In genomic region chr2:32714987-32715425, GRCm38 (mm10) we compare ENCODE assay signal across 7 mouse cellular contexts. TPM values are rescaled to one million over a fixed set of nuclear protein-coding genes. Genes with fewer than 3 reads are reported as not detected.
DNase-seq lines count a peak whose midpoint lies in the region; TF ChIP-seq lines count a peak whose summit lies in the region.

No protein-coding gene starts in this region.

- no peaks in the 10 kb centered on the region; the same call in 1 of the 2 replicates for H3K27me3 ChIP-seq in limb, embryonic 10.5 days (ENCODE audit: low read depth, poor library complexity, severe bottlenecking)

- peak; percentile 35 for DNase-seq in thymus, postnatal 25 days
- no peak for DNase-seq in thymus, postnatal 10 days (ENCODE audit: low spot score in 2 of 2)
- DNase-seq in limb, embryonic 10.5 days (ENCODE audit: low spot score): no peak
- peak; percentile 75 for DNase-seq in naive thymus-derived CD4-positive, alpha-beta T cell, adult 2 months (ENCODE audit: low read depth)
- DNase-seq in frontal cortex, adult 2 months (ENCODE audit: extremely low spot score in 1 of 2, low spot score in 1 of 2): no peak
- DNase-seq in left cerebral cortex, adult 8-10 months (ENCODE audit: low spot score in 2 of 2): no peak

- H3K27ac ChIP-seq in embryonic fibroblast, embryonic 13.5 days (ENCODE audit: insufficient read depth, low read length): peak overlapping the region; percentile 41
- peak overlapping the region; percentile 69 for H3K27ac ChIP-seq in limb, embryonic 10.5 days

- H3K9me3 ChIP-seq in limb, embryonic 10.5 days (replicated peaks): no peaks in the 10 kb centered on the region

- 58% methylated on average over 4 of the region's 4 CpGs for WGBS in limb, embryonic 10.5 days

- peaks cover 17% of the 10 kb centered on the region; the same call in 1 of the 2 replicates for H3K4me1 ChIP-seq in embryonic fibroblast, embryonic 13.5 days (ENCODE audit: control insufficient read depth, insufficient read depth, low read length)
- peaks cover 40% of the 10 kb centered on the region for H3K4me1 ChIP-seq in limb, embryonic 10.5 days

- no peak overlapping the region for H3K4me3 ChIP-seq in embryonic fibroblast, embryonic 13.5 days (ENCODE audit: insufficient read depth, low read length)
- H3K4me3 ChIP-seq in limb, embryonic 10.5 days: 0 out of 2 replicates have a peak overlapping the region, but pooled peaks have one; percentile 0

- no peak for TF ChIP-seq CTCF in embryonic fibroblast, embryonic 13.5 days (IDR thresholded peaks at IDR 0.05; ENCODE audit: borderline replicate concordance, insufficient read depth, low read length)

- TF ChIP-seq POLR2A in embryonic fibroblast, embryonic 13.5 days (IDR thresholded peaks at IDR 0.05; ENCODE audit: low read depth, low read length): no peak

- peaks cover 16% of the 10 kb centered on the region for H3K36me3 ChIP-seq in limb, embryonic 10.5 days

RNA-seq across cellular contexts. Expression of gene Cdk9, which starts 2.1 kb away (rescaled TPM):
- polyA plus RNA-seq in embryonic fibroblast, embryonic 13.5 days (2011; ENCODE audit: insufficient read length, low read depth, missing spikeins): 77.9 and 82.0 TPM in 2 replicates
- polyA plus RNA-seq in limb, embryonic 10.5 days (2016; fragmentation: Nextera tagmentation; extraction: Ambion mirVana): 156 and 160 TPM in 2 replicates
- 250 and 268 TPM in 2 replicates for polyA plus RNA-seq in frontal cortex, adult 2 months (2012; rRNA removed)
- total RNA-seq in left cerebral cortex, adult 8-10 months (2022): 100 to 1,000 TPM in 2 of 4 experiments, 10 to 100 TPM in 2; 95.8 to 114 (median 105) TPM

RNA-seq across cellular contexts. Expression of gene Sh2d3c, which starts 5.8 kb away (rescaled TPM):
- polyA plus RNA-seq in embryonic fibroblast, embryonic 13.5 days (2011; ENCODE audit: insufficient read length, low read depth, missing spikeins): 2.1 and 2.6 TPM in 2 replicates
- polyA plus RNA-seq in limb, embryonic 10.5 days (2016; fragmentation: Nextera tagmentation; extraction: Ambion mirVana): 16.2 and 20.9 TPM in 2 replicates
- polyA plus RNA-seq in frontal cortex, adult 2 months (2012; rRNA removed): 28.1 and 28.6 TPM in 2 replicates
- 10 to 100 TPM; 29.5 to 37.8 (median 33.5) TPM for total RNA-seq in left cerebral cortex, adult 8-10 months (2022)

RNA-seq across cellular contexts. Expression of gene Fpgs, which starts 11.1 kb away (rescaled TPM):
- polyA plus RNA-seq in embryonic fibroblast, embryonic 13.5 days (2011; ENCODE audit: insufficient read length, low read depth, missing spikeins): 20.2 and 26.4 TPM in 2 replicates
- 31.6 and 35.4 TPM in 2 replicates for polyA plus RNA-seq in limb, embryonic 10.5 days (2016; fragmentation: Nextera tagmentation; extraction: Ambion mirVana)
- 16.8 and 24.8 TPM in 2 replicates for polyA plus RNA-seq in frontal cortex, adult 2 months (2012; rRNA removed)
- 10 to 100 TPM in 1 of 4 experiments, 1 to 10 TPM in 3; 6.8 to 11.9 (median 9.1) TPM for total RNA-seq in left cerebral cortex, adult 8-10 months (2022)

RNA-seq across cellular contexts. Expression of gene 6330409D20Rik, which starts 25.8 kb away (rescaled TPM):
- polyA plus RNA-seq in embryonic fibroblast, embryonic 13.5 days (2011; ENCODE audit: insufficient read length, low read depth, missing spikeins): not detected in 2 replicates
- polyA plus RNA-seq in limb, embryonic 10.5 days (2016; fragmentation: Nextera tagmentation; extraction: Ambion mirVana): 0.14 TPM in 1 of 2 replicates, not detected in the other
- polyA plus RNA-seq in frontal cortex, adult 2 months (2012; rRNA removed): 3.2 and 3.5 TPM in 2 replicates
- total RNA-seq in left cerebral cortex, adult 8-10 months (2022): 1 to 10 TPM; 2.0 to 2.8 (median 2.3) TPM

RNA-seq across cellular contexts. Expression of gene Tor2a, which starts 42.0 kb away (rescaled TPM):
- polyA plus RNA-seq in embryonic fibroblast, embryonic 13.5 days (2011; ENCODE audit: insufficient read length, low read depth, missing spikeins): 26.1 and 36.6 TPM in 2 replicates
- polyA plus RNA-seq in limb, embryonic 10.5 days (2016; fragmentation: Nextera tagmentation; extraction: Ambion mirVana): 52.9 and 61.1 TPM in 2 replicates
- 60.0 and 69.0 TPM in 2 replicates for polyA plus RNA-seq in frontal cortex, adult 2 months (2012; rRNA removed)
- total RNA-seq in left cerebral cortex, adult 8-10 months (2022): 10 to 100 TPM; 27.7 to 32.6 (median 29.9) TPM

Comparison
In these comparisons a context has a peak if more than half of its experiments do, and no peak if none do; other contexts are left out.
1. DNase-seq: peak in thymus, postnatal 25 days (single experiment) and naive thymus-derived CD4-positive, alpha-beta T cell, adult 2 months (single experiment); none in thymus, postnatal 10 days (0 of 2), limb, embryonic 10.5 days (single experiment), frontal cortex, adult 2 months (0 of 2) and left cerebral cortex, adult 8-10 months (0 of 2).